Mouse (Mus musculus): ENCODE measurements around the gene Arid1b. TPM values are rescaled to one million over a fixed set of nuclear protein-coding genes. Genes with fewer than 3 reads are reported as not detected.

Gene Arid1b
- total and polyA plus RNA-seq, 3 experiments: 6.1 to 12.4 (median 9.7) TPM

DNA sequence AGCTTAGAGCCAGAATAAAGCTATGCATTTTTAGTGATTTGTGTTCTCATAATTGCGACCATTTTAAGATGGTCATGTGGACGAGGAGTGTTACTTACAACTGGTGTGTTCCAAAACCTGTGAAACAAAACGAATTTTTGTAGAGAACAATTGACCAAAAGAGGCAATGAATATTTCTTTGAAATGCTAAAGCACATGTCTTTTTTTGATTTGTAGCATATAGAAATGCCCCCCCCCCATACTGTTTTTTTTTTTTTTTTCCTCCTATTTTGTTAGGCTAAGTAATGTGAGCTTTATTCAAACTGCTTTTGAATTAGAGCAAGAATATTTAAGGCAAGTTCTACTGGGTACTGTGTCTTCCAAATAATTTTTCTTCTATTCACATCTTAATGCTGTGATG is 3.8 kb downstream of the Arid1b start:
- Histone ChIP-seq H3K27me3 (replicated peaks) (no peaks in the 10 kb centered on the region), H3K4me3 (replicated peaks in 1 of 3; ENCODE audit: low read depth in 2 of 3, low read length in 2 of 3, poor library complexity in 1 of 3) (peak overlapping the region in 2 of 3 experiments; percentile 28 to 64), H3K4me2 (ENCODE audit: insufficient read depth, low read depth, poor library complexity, severe bottlenecking) (no peak overlapping the region), H3K36me3 (replicated peaks in 1 of 2; ENCODE audit: control insufficient read depth in 1 of 2, insufficient read depth in 1 of 2, low read length in 1 of 2) (peaks cover 0 to 7% of the 10 kb centered on the region in 2 experiments), H3K9ac (ENCODE audit: insufficient read depth, low read depth) (peak overlapping the region; percentile 35; the same call in 1 of the 2 replicates), H3K27ac (ENCODE audit: insufficient read depth, low read depth) (no peak overlapping the region), H3K79me2 (replicated peaks; ENCODE audit: control insufficient read depth, extremely low read depth, insufficient read depth, poor library complexity, severe bottlenecking) (peaks cover 31% of the 10 kb centered on the region), H3K9me3 (replicated peaks; ENCODE audit: low read length) (no peaks in the 10 kb centered on the region), H3K4me1 (ENCODE audit: control insufficient read depth in 1 of 2, insufficient read depth in 2 of 2) (peaks cover 5 to 39% of the 10 kb centered on the region in 2 experiments)
- no peak for DNase-seq (ENCODE audit: extremely low read depth)
- dilution Hi-C loops (cut with MboI; ENCODE audit: extremely low pct_ligation_motif_present, extremely low pct_unique_long_range_greater_than_20kb, low sequenced_read_pairs): no loop called here
- in situ Hi-C loops (cut with MboI; ENCODE audit: low pct_ligation_motif_present, low pct_unique_long_range_greater_than_20kb, low sequenced_read_pairs): no loop called here
- no peak for TF ChIP-seq MAX (IDR thresholded peaks at IDR 0.05; ENCODE audit: low read length)
- peak; percentile 81 for TF ChIP-seq ZNF384 (IDR thresholded peaks at IDR 0.05; ENCODE audit: low read depth, low read length)

DNA sequence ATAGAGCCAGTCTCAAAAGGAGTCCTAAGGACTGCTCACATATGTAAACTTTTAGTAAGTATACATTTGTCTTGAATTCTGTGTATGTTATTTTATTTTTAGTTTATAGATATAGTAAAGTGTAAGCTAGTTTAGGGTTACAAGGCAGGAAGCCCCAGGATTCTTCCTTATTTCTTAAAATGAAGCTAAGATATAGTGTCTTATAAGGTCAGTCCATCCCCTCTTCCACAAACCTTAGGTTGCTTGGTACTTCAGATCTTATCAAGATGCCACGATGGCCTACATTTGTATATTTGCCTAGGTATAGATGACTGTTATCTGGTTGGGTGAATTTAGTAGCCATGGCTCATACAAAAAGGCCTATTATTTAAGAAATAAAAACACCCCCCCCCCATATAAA is 5.1 kb downstream of the Arid1b start:
- Histone ChIP-seq H3K9ac (ENCODE audit: insufficient read depth, low read depth) (no peak overlapping the region), H3K9me3 (replicated peaks; ENCODE audit: low read length) (no peaks in the 10 kb centered on the region), H3K36me3 (replicated peaks in 1 of 2; ENCODE audit: control insufficient read depth in 1 of 2, insufficient read depth in 1 of 2, low read length in 1 of 2) (peaks cover 0 to 7% of the 10 kb centered on the region in 2 experiments), H3K4me2 (ENCODE audit: insufficient read depth, low read depth, poor library complexity, severe bottlenecking) (no peak overlapping the region), H3K4me1 (ENCODE audit: control insufficient read depth in 1 of 2, insufficient read depth in 2 of 2) (peaks cover 8 to 45% of the 10 kb centered on the region in 2 experiments), H3K79me2 (replicated peaks; ENCODE audit: control insufficient read depth, extremely low read depth, insufficient read depth, poor library complexity, severe bottlenecking) (peaks cover 34% of the 10 kb centered on the region), H3K27me3 (replicated peaks) (no peaks in the 10 kb centered on the region), H3K27ac (ENCODE audit: insufficient read depth, low read depth) (no peak overlapping the region), H3K4me3 (replicated peaks in 1 of 3; ENCODE audit: low read depth in 2 of 3, low read length in 2 of 3, poor library complexity in 1 of 3) (no peak overlapping the region)
- in situ Hi-C loops (cut with MboI; ENCODE audit: low pct_ligation_motif_present, low pct_unique_long_range_greater_than_20kb, low sequenced_read_pairs): no loop called here
- dilution Hi-C loops (cut with MboI; ENCODE audit: extremely low pct_ligation_motif_present, extremely low pct_unique_long_range_greater_than_20kb, low sequenced_read_pairs): no loop called here
- no peak for DNase-seq (ENCODE audit: extremely low read depth)
- TF ChIP-seq TBP (conservative IDR thresholded peaks at IDR 0.05; ENCODE audit: low read depth, low read length) (no peak), NELFE (IDR thresholded peaks at IDR 0.05; ENCODE audit: low read depth, low read length) (no peak), ZKSCAN1 (IDR thresholded peaks at IDR 0.05; ENCODE audit: borderline replicate concordance, low read depth, low read length) (no peak), ZMIZ1 (IDR thresholded peaks at IDR 0.05; ENCODE audit: low read depth, low read length) (no peak), ZNF384 (IDR thresholded peaks at IDR 0.05; ENCODE audit: low read depth, low read length) (no peak), USF1 (IDR thresholded peaks at IDR 0.05; ENCODE audit: low read depth, low read length) (no peak), GABPA (IDR thresholded peaks at IDR 0.05; ENCODE audit: insufficient replicate concordance, low read depth, low read length) (no peak), CHD1 (IDR thresholded peaks at IDR 0.05; ENCODE audit: low read depth, low read length) (no peak), SMC3 (IDR thresholded peaks at IDR 0.05; ENCODE audit: low read depth, low read length) (no peak), RCOR1 (conservative IDR thresholded peaks at IDR 0.05; ENCODE audit: low read depth, low read length) (no peak), JUN (IDR thresholded peaks at IDR 0.05; ENCODE audit: insufficient read depth, low read depth, low read length) (no peak), MAFK (IDR thresholded peaks at IDR 0.05; ENCODE audit: insufficient replicate concordance, low read length) (no peak), MXI1 (IDR thresholded peaks at IDR 0.05; ENCODE audit: low read depth, low read length) (no peak), RAD21 (IDR thresholded peaks at IDR 0.05; ENCODE audit: low read depth, low read length) (no peak), HCFC1 (IDR thresholded peaks at IDR 0.05; ENCODE audit: low read depth, low read length) (no peak), POLR2A (IDR thresholded peaks at IDR 0.05; ENCODE audit: low read depth, low read length) (no peak)

Data from CH12.LX (cell line).